Mouse (Mus musculus): ENCODE results near the gene Abcc1.

Abcc1 gene

DNA sequence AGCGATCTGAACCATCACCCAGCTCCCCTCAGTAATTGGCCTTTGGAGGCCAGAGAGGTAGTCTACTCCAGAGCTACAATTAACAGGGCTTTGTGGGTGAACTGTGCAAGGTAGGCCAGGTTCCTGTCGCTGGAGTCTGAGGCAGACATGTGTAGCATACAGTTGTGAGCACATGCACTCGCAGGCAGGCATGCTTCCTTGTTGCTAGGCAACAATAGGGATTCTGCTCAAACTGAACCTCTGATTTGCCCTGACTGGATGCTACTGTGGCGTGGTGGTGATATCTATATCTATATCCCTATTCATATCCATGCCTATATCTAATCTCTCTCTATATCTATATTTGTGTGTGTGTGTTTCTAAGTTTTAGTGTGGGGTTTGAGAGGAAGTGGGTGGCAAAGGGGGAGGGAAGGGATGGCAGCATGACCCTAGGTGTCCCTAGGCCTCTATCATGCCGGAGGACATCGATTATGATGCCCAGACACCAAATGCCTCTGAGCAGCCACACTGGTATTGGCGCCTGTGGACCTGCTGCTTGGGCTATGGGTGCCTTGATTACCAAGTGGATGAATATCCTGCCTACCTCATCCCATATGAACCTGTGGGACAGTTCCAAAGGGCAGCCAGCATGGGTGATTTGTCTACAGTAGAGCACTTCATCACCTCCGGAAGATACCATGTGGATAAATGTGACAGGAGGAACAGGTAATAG is 140.4 kb downstream of the Abcc1 start:
- no peak for DNase-seq (ENCODE audit: low read depth)

DNA sequence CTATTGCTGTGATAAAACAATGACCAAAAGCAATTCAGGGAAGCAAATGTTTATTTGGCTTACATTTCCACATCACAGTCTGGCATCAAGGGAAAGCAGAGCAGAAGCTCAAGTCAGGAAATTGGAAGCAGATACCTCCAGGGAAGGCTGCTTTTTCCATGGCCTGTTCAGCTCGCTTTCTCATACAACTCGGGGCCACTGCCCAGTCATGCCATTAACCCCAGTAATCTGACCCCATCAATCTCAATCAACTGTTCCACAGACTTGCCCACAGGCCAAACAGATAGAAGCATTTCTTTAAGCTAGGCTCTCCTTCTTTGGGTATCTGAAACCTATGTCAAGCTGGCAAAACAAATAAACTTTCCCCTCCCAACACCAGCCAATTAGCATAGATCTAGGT is 145.1 kb downstream of the Abcc1 start:
- peak; percentile 18 for DNase-seq (ENCODE audit: low read depth)

All from NIH3T3 (cell line).